Mouse (Mus musculus): ENCODE measurements at regions not wholly inside any gene's neighbourhood (a gene's known extent, or its start where the extent isn't known, plus 50 kb on each side); places are given as distances from the start of the nearest gene placed in this dataset.

DNA sequence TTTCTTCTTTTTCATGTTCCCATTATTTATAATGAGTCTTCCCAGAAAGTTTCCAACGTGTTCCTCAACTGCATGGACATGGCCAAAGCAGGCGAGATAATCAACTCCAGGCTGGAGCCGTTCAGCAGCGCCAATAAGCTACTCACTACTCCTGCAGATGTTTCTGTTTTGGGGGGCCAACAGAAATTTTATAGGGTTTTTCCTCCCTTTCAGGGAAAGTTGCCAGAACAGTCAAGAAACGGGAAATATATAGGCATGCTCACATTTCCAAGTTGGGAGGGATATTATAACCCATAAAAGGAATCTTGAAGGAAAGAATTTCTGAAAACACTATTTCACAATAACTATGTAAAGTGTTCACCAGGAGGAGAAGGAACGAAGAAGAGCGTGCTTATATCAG is 433.5 kb downstream of the Pros1 start:
- no peak for DNase-seq (ENCODE audit: extremely low spot score in 1 of 2, low spot score in 1 of 2)

DNA sequence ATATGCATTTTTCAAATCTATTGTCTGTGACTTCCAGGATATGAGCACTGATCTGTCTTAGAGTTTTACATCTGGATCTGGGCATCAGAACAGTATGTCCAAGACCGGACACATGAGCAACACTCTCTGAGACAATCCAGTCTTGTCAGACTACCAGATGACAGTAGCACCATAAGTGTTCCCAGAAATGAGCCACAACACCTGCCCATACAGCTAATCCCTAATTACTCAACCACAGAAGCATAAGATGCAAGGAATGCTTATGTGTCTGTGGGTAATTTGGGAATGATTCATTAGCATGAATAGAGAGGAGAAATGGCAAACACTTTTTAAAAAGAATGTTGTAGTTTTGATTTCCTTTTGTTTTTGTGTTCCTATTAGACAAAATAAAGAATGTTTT is 457.6 kb downstream of the Pros1 start:
- no peak for DNase-seq (ENCODE audit: extremely low spot score in 1 of 2, low spot score in 1 of 2)

DNA sequence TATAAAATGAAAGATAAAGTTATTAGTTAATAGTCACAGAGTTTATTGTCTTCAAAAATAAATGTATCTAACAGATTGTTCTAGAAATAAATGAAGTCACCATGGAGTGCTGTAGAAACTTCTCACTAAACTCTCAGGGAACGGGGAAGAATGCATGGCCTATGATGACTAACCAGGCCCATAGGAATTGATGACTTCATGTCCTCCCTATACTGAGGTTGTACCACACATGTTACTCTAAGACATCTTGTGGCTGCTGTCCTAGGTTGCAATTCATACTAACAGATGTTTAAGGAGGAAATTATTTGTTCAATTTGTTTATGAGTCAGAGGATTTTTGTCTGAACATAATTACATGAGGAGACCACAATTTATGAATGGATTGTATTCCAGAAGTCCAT is 459.4 kb downstream of the Pros1 start:
- no peak for DNase-seq (ENCODE audit: extremely low spot score in 1 of 2, low spot score in 1 of 2)

DNA sequence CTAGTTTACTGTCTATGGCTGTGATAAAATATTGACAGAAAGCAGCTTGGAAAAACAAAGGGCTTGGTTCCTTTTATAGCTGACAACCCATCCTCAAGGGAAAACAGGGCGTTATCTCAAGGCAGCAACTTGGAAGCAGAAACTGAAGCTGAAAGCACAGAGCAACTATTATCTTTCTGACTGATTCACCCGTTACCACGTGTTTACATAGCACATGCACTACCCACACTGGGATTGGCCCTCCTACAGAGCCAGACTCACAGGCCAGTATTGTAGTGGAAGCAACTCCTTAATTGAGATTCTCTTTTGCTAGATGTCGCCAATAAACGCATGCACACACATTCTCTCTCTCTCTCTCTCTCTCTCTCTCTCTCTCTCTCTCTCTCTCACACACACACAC is 465.5 kb downstream of the Pros1 start:
- DNase-seq (ENCODE audit: extremely low spot score in 1 of 2, low spot score in 1 of 2): no peak

DNA sequence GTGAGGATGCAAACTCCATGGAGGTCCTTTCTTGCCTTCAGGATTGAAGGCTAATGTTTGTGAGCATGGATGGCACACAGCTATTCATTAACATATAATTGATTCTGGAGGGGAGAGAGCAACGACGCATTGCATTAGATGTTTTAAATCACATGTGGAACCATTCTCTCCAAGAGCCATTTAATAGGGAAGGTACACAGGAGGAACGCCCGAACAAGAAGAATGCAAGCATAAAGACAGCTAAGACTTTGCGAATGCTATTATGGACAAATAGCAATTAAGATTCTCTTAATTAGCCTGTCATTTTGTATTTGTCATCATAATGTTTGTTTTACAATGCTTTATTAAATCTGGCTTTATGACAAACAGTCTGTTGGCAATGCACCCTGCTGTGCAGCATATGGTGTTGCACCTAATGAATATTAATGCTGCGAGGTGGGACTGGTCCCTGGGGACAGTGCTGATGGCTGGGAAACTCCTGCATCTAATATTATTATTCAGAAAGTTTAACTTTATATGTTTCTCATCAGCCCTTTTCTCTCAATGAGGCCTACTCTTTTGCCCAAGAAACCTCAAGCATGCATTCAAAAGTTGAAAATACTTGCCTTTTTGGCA is 497.5 kb downstream of the Pros1 start:
- DNase-seq (ENCODE audit: extremely low spot score in 1 of 2, low spot score in 1 of 2): no peak

DNA sequence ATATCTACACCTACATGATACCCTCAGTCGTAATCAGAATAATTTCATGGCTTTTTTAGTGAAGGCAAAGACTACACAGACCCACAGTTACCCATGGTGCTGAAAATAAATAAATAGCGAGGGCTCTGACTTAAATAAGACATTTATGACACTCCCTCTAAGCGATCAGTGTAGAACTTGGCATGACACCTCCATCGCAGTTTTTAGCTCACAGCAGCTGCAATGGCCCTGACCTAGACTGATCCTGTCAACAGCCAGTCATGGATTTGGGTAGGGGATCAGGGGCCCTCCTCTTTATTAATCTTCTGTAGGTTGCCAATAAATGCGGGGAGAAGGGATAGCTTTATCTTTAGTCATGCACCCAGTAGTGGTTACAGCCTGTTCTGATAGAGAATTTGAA is 494.1 kb downstream of the Epha3 start:
- no peak for DNase-seq (ENCODE audit: extremely low spot score in 1 of 2, low spot score in 1 of 2)

DNA sequence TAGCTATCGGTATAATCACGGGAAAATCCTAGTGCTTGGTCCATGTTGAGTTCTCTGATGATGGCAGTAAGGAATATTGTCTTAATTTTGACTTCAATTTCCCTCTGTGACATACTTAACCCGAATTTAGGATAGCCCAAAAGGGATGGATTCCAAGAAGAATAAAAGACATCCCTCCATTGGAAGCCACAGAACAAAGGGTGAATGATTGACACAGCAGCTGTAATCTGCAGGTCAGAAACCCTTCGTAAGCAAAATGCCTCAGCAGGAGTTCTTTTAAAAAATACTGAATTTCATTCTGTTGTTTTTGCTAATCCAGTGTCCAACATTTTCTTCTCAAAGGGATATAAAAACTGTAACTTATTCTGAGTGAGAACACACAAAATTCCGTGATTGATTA is 492.7 kb downstream of the Epha3 start:
- no peak for DNase-seq (ENCODE audit: extremely low spot score in 1 of 2, low spot score in 1 of 2)

DNA sequence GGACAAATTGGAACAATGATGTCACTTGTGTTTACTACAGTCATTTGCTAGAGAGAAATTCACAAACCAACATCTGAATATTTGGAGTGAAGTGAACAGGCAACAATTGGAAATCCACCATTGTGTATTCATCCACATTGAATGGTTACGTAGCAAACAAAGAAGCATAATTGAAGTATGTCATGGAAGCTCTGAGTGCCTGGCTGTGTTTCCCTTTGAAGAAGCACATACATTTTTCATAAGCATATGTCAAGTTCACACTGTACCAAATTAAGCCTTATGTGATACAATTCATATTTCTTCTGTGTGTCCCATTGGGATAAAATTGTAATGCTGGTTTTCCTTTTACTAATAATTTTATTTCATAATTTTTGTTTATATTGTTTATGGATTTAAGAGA is 459.0 kb downstream of the Epha3 start:
- DNase-seq (ENCODE audit: extremely low spot score in 1 of 2, low spot score in 1 of 2): no peak

DNA sequence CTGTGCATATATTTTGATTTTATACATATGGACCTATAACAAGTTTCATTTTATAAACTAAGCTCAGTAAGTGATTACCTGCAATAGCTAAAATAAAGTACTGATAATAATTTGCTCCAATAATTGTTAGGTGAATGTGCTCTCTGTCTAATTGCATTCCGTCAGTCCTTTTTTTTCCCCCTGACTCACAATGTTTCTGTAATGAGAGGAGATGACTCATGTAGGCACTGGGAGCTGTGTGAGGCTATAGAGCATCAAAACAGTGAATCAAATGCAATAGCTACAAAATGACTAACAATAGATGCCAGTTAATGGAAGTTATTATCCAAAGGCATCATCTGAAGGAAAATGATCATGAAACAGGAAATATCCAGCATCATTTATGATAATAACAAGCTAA is 451.3 kb downstream of the Epha3 start:
- DNase-seq (ENCODE audit: extremely low spot score in 1 of 2, low spot score in 1 of 2): no peak

DNA sequence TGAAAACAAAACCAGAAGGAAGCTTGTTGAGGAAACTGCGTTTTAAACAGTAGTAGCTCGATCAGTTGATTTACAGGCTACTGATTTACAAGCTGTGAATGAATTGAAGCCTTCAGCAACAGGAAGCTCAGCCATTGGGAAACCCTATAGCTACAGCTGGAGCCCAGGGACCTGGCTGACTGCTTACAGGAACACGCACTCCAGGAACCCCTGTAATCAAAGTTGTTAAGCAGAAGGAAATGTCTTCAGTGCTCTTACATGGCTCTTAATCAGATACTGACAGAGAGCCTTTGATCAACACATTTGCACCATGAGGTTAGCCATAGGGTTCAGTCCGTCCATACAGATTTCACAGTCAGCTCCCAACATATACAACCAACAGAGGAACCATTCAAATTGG is 411.7 kb downstream of the Epha3 start:
- no peak for DNase-seq (ENCODE audit: extremely low spot score in 1 of 2, low spot score in 1 of 2)

DNA sequence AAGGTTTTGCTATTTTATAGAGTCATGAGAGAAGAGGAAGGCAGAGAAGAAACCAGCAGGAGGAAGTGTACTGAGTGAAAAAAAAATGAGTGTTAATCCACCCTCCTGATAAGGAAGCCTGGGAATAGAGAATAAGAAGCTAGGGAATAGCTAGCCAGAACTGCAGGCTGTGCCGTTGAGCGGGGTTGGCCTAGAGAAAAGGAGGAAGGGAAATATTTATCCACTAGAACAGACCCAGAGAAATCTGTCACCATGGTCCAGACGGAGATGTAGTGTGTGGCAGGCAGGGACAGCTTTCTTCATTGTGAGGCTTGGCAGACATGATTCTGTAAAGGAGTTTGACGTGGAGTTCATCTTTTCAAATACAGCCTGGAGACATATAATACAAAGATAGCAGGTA is 397.4 kb downstream of the Epha3 start:
- no peak for DNase-seq (ENCODE audit: extremely low spot score in 1 of 2, low spot score in 1 of 2)

DNA sequence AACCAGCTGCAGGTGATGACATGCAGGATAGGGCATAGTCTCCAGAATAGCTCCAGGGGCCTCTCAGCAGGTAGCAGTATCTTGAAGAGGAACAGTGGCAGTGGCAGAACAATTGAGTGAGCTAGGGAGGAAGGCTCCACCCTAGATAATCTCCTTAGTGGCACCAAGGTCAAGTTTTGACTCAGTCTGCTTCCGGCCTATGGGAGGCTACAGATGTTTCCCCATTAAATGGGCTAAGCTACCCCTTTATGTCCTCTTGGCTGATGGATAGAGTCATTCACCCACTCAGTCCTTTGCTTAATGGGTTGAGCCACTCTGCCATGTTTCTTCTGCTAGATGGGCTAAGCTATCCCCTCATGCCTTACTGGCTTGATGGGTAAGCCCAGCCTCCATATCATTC is 395.1 kb downstream of the Epha3 start:
- no peak for DNase-seq (ENCODE audit: extremely low spot score in 1 of 2, low spot score in 1 of 2)
